Mouse (Mus musculus): ENCODE measurements around the gene Fam171a1. TPM values are rescaled to one million over a fixed set of nuclear protein-coding genes. Genes with fewer than 3 reads are reported as not detected.

Gene Fam171a1
- polyA plus RNA-seq, 1 experiment from 2014 or later = 11.2 TPM

DNA sequence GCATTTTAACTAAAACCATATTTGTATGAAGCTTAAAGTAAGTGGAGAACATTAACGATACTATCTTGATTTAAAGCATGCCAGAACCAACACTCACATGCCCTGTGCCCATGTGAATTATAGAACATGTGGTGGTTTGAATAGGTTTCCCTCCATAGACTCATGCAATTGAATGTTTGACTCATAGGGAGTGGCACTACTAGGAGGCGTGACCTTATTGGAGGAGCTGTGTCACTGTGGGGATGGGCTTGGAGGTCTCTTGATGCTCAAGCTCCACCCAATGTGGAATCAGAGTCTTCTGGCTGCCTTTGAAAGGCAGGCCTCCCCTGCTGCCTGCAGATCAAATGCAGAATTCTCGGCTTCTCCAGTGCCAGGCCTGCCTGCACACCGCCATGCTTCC is 27.8 kb downstream of the Fam171a1 start:
- 86% methylated on average over 4 of the region's 4 CpGs for WGBS
- DNase-seq (ENCODE audit: low spot score) = no peak
- H3K4me3 ChIP-seq (ENCODE audit: low read depth, low read length) = no peak overlapping the region
- no peak overlapping the region for H3K9ac ChIP-seq (ENCODE audit: low read depth, low read length)
- no peaks in the 10 kb centered on the region for H3K27me3 ChIP-seq (replicated peaks; ENCODE audit: control insufficient read depth, insufficient read depth, low read length)
- H3K27ac ChIP-seq (ENCODE audit: low read depth, low read length) = no peak overlapping the region
- no peak overlapping the region for H3K4me2 ChIP-seq
- ATAC-seq (replicated peaks; ENCODE audit: low FRiP score) = no peak
- peaks cover 2% of the 10 kb centered on the region for H3K4me1 ChIP-seq (replicated peaks; ENCODE audit: control insufficient read depth, insufficient read depth, low read length)
- no peaks in the 10 kb centered on the region for H3K36me3 ChIP-seq (ENCODE audit: control insufficient read depth, insufficient read depth, low read length)
- H3K9me3 ChIP-seq (ENCODE audit: control insufficient read depth, low read length) = no peaks in the 10 kb centered on the region

DNA sequence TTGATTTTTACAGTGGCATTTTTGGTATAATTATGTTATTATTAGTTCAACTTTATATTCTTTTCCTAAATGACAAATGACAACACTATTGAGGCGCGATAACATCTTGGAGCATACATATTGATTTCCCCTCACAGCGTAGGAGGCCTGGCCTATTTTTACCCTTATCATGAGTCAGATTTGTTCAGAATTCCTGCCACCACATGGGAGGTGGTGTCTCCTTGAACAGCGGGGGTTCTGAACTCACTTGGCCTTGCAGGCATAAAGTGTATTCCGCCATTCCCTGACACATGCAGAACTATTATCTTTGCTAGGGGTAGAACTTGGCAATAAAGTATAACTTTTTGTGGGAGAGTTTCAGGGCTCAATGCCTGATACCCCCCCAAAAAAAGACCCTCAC is 30.3 kb downstream of the Fam171a1 start:
- Histone ChIP-seq H3K36me3 (ENCODE audit: control insufficient read depth, insufficient read depth, low read length) (no peaks in the 10 kb centered on the region), H3K27ac (ENCODE audit: low read depth, low read length) (no peak overlapping the region), H3K9ac (ENCODE audit: low read depth, low read length) (no peak overlapping the region), H3K27me3 (replicated peaks; ENCODE audit: control insufficient read depth, insufficient read depth, low read length) (no peaks in the 10 kb centered on the region), H3K9me3 (ENCODE audit: control insufficient read depth, low read length) (no peaks in the 10 kb centered on the region), H3K4me2 (no peak overlapping the region), H3K4me1 (replicated peaks; ENCODE audit: control insufficient read depth, insufficient read depth, low read length) (peaks cover 2% of the 10 kb centered on the region), H3K4me3 (ENCODE audit: low read depth, low read length) (no peak overlapping the region)
- no peak for DNase-seq (ENCODE audit: low spot score)
- ATAC-seq (replicated peaks; ENCODE audit: low FRiP score) = no peak
- 78% methylated on average over 5 of the region's 5 CpGs for WGBS

DNA sequence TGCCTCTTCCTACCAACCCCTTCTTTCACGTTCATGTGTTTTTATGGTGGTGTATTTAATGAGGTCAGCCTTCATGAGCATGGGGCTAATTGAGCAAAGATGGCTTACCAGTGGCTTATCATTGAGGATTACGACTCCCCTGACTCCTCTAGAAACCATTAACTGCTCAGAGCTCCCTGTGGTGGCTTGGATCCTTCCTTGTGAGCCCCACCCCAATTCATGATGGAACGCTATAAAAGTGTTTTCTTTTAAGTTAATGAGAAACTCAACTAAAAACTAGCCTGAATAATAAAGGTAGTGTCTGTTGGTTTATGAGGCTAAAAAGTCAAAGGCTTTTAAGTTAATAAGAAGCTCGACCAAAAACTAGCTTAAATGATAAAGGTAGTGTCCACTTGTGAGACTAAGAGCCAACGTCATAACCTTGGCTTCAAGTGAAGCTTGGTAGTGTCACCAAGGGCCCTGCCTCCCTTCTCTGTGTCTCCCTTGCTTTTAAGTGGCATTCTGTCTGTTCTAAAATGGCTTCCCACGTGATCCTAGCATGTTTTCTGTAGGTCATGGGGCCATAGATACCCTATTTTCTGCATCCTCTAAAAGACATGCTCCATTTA is 33.6 kb downstream of the Fam171a1 start:
- WGBS = 74% methylated on average over 6 of the region's 6 CpGs
- H3K4me1 ChIP-seq (replicated peaks; ENCODE audit: control insufficient read depth, insufficient read depth, low read length) = peaks cover 2% of the 10 kb centered on the region
- DNase-seq (ENCODE audit: low spot score) (no peak), ATAC-seq (replicated peaks; ENCODE audit: low FRiP score) (no peak)
- no peaks in the 10 kb centered on the region for H3K9me3 ChIP-seq (ENCODE audit: control insufficient read depth, low read length)
- no peak overlapping the region for H3K27ac ChIP-seq (ENCODE audit: low read depth, low read length)
- no peak overlapping the region for H3K9ac ChIP-seq (ENCODE audit: low read depth, low read length)
- no peaks in the 10 kb centered on the region for H3K27me3 ChIP-seq (replicated peaks; ENCODE audit: control insufficient read depth, insufficient read depth, low read length)
- no peak overlapping the region for H3K4me2 ChIP-seq
- H3K36me3 ChIP-seq (ENCODE audit: control insufficient read depth, insufficient read depth, low read length) = no peaks in the 10 kb centered on the region
- H3K4me3 ChIP-seq (ENCODE audit: low read depth, low read length) = no peak overlapping the region

DNA sequence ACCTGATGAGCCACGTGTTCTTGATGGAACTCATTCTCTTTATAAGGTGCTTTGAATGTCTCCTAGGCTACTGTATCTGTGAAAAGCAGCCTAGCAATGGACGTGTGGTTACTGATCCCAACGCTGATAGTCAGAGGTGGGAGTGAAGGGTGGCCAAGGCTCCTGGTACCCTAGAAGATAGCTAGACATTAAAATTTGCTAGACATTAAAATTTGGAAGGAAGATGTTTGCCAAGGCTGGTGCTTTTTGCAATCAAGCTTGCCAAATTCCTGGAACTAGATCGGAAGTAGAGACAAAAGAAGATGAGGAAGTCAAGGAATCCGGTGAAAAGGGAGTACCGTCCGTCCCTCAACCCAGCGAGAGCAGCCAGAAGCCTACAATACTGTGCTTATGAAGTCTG is 34.7 kb downstream of the Fam171a1 start:
- Histone ChIP-seq H3K9ac (ENCODE audit: low read depth, low read length) (no peak overlapping the region), H3K9me3 (ENCODE audit: control insufficient read depth, low read length) (no peaks in the 10 kb centered on the region), H3K4me3 (ENCODE audit: low read depth, low read length) (no peak overlapping the region), H3K27ac (ENCODE audit: low read depth, low read length) (no peak overlapping the region), H3K4me1 (replicated peaks; ENCODE audit: control insufficient read depth, insufficient read depth, low read length) (peaks cover 3% of the 10 kb centered on the region), H3K4me2 (no peak overlapping the region), H3K36me3 (ENCODE audit: control insufficient read depth, insufficient read depth, low read length) (no peaks in the 10 kb centered on the region), H3K27me3 (replicated peaks; ENCODE audit: control insufficient read depth, insufficient read depth, low read length) (no peaks in the 10 kb centered on the region)
- WGBS = 84% methylated on average over 8 of the region's 8 CpGs
- DNase-seq (ENCODE audit: low spot score) (no peak), ATAC-seq (replicated peaks; ENCODE audit: low FRiP score) (no peak)

DNA sequence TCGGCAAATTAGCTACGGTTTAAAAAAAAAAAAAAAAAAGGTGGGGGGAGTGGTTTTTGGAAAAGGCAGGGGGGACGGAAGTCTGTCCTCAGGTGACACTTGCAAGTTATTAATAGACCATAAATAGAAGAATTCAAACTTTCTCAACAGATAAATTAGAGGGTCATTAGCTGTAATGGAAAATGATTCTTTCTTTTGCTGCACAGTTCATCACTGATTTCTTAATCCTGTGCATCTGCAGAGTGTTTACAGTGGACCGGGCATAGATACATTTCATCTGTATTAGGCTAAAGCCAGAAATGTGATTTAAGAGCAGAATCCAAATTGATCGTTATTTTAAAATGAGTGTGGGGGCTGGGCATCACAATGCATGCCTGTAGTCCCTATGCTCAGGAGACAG is 36.3 kb downstream of the Fam171a1 start:
- DNase-seq (ENCODE audit: low spot score) (no peak), ATAC-seq (replicated peaks; ENCODE audit: low FRiP score) (no peak)
- no peak overlapping the region for H3K27ac ChIP-seq (ENCODE audit: low read depth, low read length)
- no peaks in the 10 kb centered on the region for H3K9me3 ChIP-seq (ENCODE audit: control insufficient read depth, low read length)
- peaks cover 3% of the 10 kb centered on the region for H3K4me1 ChIP-seq (replicated peaks; ENCODE audit: control insufficient read depth, insufficient read depth, low read length)
- WGBS = 80% methylated on average over 5 of the region's 5 CpGs
- no peak overlapping the region for H3K4me3 ChIP-seq (ENCODE audit: low read depth, low read length)
- no peak overlapping the region for H3K9ac ChIP-seq (ENCODE audit: low read depth, low read length)
- H3K36me3 ChIP-seq (ENCODE audit: control insufficient read depth, insufficient read depth, low read length) = no peaks in the 10 kb centered on the region
- H3K27me3 ChIP-seq (replicated peaks; ENCODE audit: control insufficient read depth, insufficient read depth, low read length) = no peaks in the 10 kb centered on the region
- H3K4me2 ChIP-seq = no peak overlapping the region

DNA sequence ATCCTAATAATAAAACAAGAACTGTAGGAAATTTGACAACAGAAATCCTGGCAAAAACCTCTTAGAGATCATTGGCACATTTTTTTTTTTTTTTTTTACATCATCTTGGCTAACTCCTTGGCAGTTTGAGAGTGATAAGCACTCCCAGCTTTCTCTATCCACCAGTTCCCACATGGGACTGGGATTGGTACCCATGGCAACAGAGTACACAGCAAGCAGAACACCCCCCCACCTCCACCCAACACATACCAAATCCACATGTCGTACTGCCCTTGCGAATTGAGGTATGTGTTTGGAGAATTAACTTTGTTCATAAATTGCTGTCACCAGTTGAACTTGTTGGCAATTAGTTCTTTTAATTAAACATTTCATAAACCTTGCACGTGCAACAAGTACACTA is 37.3 kb downstream of the Fam171a1 start:
- Histone ChIP-seq H3K4me2 (no peak overlapping the region), H3K4me1 (replicated peaks; ENCODE audit: control insufficient read depth, insufficient read depth, low read length) (peaks cover 3% of the 10 kb centered on the region; the same call in 1 of the 2 replicates), H3K27ac (ENCODE audit: low read depth, low read length) (no peak overlapping the region), H3K9me3 (ENCODE audit: control insufficient read depth, low read length) (no peaks in the 10 kb centered on the region), H3K4me3 (ENCODE audit: low read depth, low read length) (no peak overlapping the region), H3K9ac (ENCODE audit: low read depth, low read length) (no peak overlapping the region), H3K36me3 (ENCODE audit: control insufficient read depth, insufficient read depth, low read length) (no peaks in the 10 kb centered on the region), H3K27me3 (replicated peaks; ENCODE audit: control insufficient read depth, insufficient read depth, low read length) (no peaks in the 10 kb centered on the region)
- WGBS = 83% methylated on average over 3 of the region's 3 CpGs
- ATAC-seq (replicated peaks; ENCODE audit: low FRiP score) (no peak), DNase-seq (ENCODE audit: low spot score) (no peak)

DNA sequence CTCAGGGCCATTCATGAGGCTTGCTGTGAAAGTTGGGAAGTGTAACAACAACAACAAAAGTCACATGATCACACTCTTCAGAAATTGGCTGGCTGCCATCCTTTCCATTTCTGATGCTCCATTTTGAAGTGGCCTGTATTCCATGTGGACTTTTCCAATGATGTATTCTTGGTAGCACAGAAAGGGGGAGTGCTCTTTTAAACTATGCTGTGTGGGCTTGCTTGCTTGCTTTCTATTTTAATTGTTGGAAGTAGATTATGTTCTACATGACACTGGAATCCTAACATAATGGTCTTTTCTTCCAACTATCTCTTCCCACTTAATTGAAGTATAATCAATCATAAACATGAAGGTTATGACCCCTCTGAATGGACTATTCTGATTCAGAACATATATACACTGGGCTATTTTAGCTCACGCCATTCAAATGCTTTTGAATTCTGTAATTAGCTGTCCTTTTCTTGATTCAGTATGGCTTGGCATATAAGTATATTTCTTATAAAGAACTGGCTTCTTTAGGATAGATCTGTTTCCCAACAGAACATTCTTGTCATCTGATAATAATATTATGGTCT is 40.2 kb downstream of the Fam171a1 start:
- Histone ChIP-seq H3K4me2 (no peak overlapping the region), H3K27me3 (replicated peaks; ENCODE audit: control insufficient read depth, insufficient read depth, low read length) (no peaks in the 10 kb centered on the region), H3K9ac (ENCODE audit: low read depth, low read length) (no peak overlapping the region), H3K9me3 (ENCODE audit: control insufficient read depth, low read length) (no peaks in the 10 kb centered on the region), H3K4me1 (replicated peaks; ENCODE audit: control insufficient read depth, insufficient read depth, low read length) (peaks cover 6% of the 10 kb centered on the region), H3K36me3 (ENCODE audit: control insufficient read depth, insufficient read depth, low read length) (no peaks in the 10 kb centered on the region), H3K27ac (ENCODE audit: low read depth, low read length) (no peak overlapping the region), H3K4me3 (ENCODE audit: low read depth, low read length) (no peak overlapping the region)
- 82% methylated on average over 1 of the region's 1 CpGs for WGBS
- ATAC-seq (replicated peaks; ENCODE audit: low FRiP score) (no peak), DNase-seq (ENCODE audit: low spot score) (no peak)

DNA sequence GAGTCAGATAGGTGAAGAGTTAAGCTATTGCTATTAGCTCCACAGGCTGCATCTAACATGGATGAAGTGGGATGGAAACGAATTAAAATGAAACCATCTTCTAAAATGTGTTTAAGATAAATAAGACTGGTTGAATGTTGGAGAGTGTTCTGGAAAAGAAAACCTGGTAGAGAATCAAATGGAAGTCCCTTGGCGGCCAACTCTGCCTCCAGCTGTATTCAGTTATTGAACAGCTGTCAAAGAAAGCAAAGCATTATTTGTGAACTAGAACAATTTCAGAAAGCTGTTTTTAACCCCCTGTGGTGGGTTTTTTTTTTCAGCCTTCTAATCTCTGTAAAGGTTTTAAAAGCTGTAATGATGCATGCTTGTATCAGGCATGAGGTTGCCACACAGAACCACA is 41.0 kb downstream of the Fam171a1 start:
- Histone ChIP-seq H3K36me3 (ENCODE audit: control insufficient read depth, insufficient read depth, low read length) (no peaks in the 10 kb centered on the region), H3K27me3 (replicated peaks; ENCODE audit: control insufficient read depth, insufficient read depth, low read length) (no peaks in the 10 kb centered on the region), H3K4me1 (replicated peaks; ENCODE audit: control insufficient read depth, insufficient read depth, low read length) (peaks cover 6% of the 10 kb centered on the region), H3K4me3 (ENCODE audit: low read depth, low read length) (no peak overlapping the region), H3K4me2 (no peak overlapping the region), H3K9me3 (ENCODE audit: control insufficient read depth, low read length) (no peaks in the 10 kb centered on the region), H3K27ac (ENCODE audit: low read depth, low read length) (no peak overlapping the region), H3K9ac (ENCODE audit: low read depth, low read length) (no peak overlapping the region)
- 80% methylated on average over 2 of the region's 2 CpGs for WGBS
- ATAC-seq (replicated peaks; ENCODE audit: low FRiP score) (no peak), DNase-seq (ENCODE audit: low spot score) (no peak)

DNA sequence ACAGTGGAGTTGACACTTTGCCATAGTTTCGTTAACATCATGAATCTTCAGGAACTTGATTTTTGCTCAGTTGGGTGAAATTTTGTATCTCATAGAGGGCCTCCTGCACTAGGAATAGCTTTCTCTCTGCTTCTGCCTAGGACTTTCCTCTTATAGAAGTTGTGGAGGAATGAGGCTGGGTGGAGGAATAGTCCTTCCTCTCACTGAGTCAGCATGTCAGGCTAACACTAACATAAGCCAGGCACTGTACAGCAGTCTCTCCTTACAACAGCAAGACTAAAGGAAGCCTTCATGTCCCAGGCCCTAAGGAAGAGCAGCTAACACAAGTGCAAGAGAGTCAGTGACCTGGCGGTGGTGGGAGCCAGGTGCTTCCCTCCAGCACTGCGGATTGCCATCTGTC is 43.0 kb downstream of the Fam171a1 start:
- no peak overlapping the region for H3K4me2 ChIP-seq
- no peak overlapping the region for H3K27ac ChIP-seq (ENCODE audit: low read depth, low read length)
- DNase-seq (ENCODE audit: low spot score) (no peak), ATAC-seq (replicated peaks; ENCODE audit: low FRiP score) (no peak)
- H3K36me3 ChIP-seq (ENCODE audit: control insufficient read depth, insufficient read depth, low read length) = no peaks in the 10 kb centered on the region
- no peak overlapping the region for H3K4me3 ChIP-seq (ENCODE audit: low read depth, low read length)
- 85% methylated on average over 3 of the region's 3 CpGs for WGBS
- no peaks in the 10 kb centered on the region for H3K27me3 ChIP-seq (replicated peaks; ENCODE audit: control insufficient read depth, insufficient read depth, low read length)
- H3K4me1 ChIP-seq (replicated peaks; ENCODE audit: control insufficient read depth, insufficient read depth, low read length) = peaks cover 6% of the 10 kb centered on the region
- H3K9me3 ChIP-seq (ENCODE audit: control insufficient read depth, low read length) = no peaks in the 10 kb centered on the region
- H3K9ac ChIP-seq (ENCODE audit: low read depth, low read length) = no peak overlapping the region
